Mouse (Mus musculus) kidney, postnatal 36 days (tissue): ENCODE measurements around the gene Mzt1.
"Not testable (repeated sequence)": the region's sequence is repeated elsewhere in the genome, so short reads cannot be mapped to it uniquely, and the experiment has no call there.

ENCODE experiments used
- DNase-seq, 2 experiments: peaks; one replicate each; pipeline ENCODE4 v3.0.0; 2021 to 2022; ENCODE audit warnings: mixed read lengths in 2 of 2

The Mzt1 gene

GRCm38 (mm10) chr14:99046031-99046781 is at the start of gene Mzt1, which contains the start of gene Bora:
Mzt1 (minus strand) TSS chr14:99046134.
Bora (plus strand) TSS chr14:99046222.
- peak; percentile 95 for DNase-seq

GRCm38 (mm10) chr14:99088947-99089346 is 43.0 kb upstream of the Mzt1 start:
- no peak for DNase-seq

GRCm38 (mm10) chr14:99071146-99071545 is 25.2 kb upstream of the Mzt1 start:
- DNase-seq, result no peak

DNA sequence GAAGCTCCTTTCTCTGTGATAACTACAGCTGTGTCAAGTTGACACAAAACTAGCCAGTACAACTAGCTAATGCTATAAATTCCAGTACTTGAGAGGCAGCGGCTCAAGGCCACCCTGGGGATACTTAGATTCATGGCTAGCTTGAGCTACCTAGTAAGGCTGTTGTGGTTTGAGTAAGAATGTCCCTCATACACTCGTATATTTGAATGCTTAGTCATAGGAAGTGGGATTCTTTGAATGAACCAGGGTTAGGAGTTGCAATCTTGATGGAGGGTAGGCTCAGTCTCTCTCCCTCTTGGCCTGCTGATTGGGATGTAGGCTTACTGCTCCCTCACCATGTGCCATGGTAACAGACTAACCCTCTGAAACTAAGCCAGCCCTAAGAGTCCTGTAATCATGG is 17.2 kb upstream of the Mzt1 start:
- DNase-seq, result no peak

- no peak for DNase-seq
Observed at GRCm38 (mm10) chr14:99060616-99061015, 14.7 kb upstream of the Mzt1 start.

- no peak for DNase-seq
Observed at GRCm38 (mm10) chr14:99058959-99059586, 13.1 kb upstream of the Mzt1 start.

GRCm38 (mm10) chr14:99046782-99047181 is 848 bp upstream of the Mzt1 start:
- no peak for DNase-seq

GRCm38 (mm10) chr14:99045378-99046030 is 430 bp downstream of the Mzt1 start:
- DNase-seq, result peak; percentile 4 to 49

DNA sequence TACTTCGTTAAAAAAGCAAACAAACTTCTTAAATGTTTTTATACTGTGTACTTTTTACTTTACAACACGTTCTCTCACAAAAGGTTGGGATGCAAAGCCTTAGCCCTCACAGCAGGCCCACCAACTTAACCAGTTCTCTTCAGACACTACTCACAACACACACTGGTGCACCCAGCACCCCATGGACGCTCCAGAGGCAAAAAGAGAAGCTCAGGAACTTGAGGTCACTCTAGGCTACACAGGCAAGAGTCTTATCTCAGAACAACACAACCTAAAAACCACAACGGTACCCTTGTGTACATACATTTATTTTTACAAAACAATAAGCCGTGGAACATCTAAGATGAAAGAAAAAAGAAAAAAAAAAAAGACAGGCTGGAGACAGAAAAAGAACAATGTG is 1.2 kb downstream of the Mzt1 start:
- no peak for DNase-seq

DNA sequence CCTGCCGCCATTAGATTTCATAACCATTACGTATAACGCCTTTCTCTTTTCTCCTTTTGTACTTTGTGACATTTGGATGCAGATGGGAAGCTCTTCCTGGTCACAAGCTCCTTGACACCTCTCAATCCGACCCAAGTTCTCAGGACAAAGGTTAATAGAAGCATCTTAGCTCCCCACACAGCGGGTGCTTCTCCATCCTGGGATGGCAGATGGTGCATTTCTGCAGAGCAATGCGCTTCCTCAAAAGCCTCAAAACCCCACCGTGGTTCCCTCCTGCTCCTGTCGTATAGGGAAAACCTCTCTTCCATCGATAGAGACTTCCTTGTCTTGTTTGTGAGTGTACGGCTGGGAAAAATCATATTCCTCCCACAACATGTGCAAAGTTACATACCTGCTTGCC is 1.8 kb downstream of the Mzt1 start:
- DNase-seq, result peak in 1 of 2 experiments; percentile 6

GRCm38 (mm10) chr14:99043499-99043898 is 2.4 kb downstream of the Mzt1 start:
- DNase-seq, result no peak

GRCm38 (mm10) chr14:99041416-99041815 is 4.5 kb downstream of the Mzt1 start:
- DNase-seq, result no peak

GRCm38 (mm10) chr14:99039308-99039707 is 6.6 kb downstream of the Mzt1 start:
- not testable (repeated sequence) for DNase-seq

GRCm38 (mm10) chr14:99037703-99038102 is 8.2 kb downstream of the Mzt1 start:
- no peak for DNase-seq

GRCm38 (mm10) chr14:99036039-99036438 is 9.9 kb downstream of the Mzt1 start:
- no peak for DNase-seq

DNA sequence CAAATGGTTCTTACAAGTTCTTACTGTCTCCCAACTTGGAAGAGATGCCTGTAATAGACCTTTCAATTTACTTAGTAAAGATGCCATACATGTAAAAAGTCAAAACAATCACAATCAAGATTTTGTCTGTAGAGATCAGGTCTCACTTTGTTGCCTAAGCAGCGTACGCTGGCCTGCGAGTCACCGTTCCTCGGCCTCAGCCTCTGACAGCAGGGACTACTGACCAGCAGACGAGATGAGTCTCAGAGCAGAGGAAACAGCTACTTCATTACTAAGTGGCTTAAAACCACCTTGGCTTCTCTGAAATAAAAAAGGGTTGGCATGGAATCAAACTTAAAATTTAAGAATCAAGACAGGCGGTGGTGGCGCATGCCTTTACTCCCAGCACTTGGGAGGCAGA is 11.1 kb downstream of the Mzt1 start:
- not testable (repeated sequence) for DNase-seq

DNA sequence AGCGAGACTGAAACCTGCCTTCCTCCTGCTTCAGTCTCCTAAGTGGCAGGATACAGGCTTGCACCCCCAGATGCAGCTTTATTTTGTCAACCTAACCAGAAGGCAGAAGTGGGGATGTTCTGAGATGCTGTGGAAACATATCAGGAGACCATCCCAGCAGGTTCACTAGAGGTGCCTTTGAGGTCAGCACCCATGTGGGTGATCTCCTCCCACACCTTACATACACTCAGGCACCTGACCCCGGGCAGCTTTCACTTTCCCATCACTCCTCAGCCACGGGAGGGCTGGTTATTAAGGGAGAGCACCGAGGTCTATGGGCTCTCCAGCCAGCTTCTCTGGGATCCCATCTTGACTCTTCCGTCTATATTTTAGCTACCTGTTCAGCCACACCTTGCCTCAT is 13.3 kb downstream of the Mzt1 start:
- DNase-seq, result no peak

- DNase-seq, result no peak
Observed at GRCm38 (mm10) chr14:99031337-99031873, 14.5 kb downstream of the Mzt1 start.

DNA sequence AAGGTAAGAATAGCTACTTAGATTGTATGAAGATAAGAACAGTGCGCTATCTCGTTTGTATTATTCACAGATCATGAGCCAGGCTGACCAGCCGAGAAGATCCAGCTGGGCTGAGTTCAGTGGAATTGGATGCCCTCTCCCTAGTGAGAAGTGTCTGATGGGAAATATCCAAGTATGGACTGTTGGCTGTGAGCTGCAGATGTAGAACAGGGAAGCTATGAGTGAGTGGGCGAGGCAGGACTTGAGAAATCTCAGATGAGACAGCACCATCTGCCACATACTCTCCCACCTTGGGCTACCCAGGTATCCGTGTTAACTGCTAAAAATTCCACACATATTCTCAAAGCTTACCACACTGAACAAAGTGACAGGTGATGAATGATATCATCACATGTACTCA is 15.9 kb downstream of the Mzt1 start:
- DNase-seq, result no peak

DNA sequence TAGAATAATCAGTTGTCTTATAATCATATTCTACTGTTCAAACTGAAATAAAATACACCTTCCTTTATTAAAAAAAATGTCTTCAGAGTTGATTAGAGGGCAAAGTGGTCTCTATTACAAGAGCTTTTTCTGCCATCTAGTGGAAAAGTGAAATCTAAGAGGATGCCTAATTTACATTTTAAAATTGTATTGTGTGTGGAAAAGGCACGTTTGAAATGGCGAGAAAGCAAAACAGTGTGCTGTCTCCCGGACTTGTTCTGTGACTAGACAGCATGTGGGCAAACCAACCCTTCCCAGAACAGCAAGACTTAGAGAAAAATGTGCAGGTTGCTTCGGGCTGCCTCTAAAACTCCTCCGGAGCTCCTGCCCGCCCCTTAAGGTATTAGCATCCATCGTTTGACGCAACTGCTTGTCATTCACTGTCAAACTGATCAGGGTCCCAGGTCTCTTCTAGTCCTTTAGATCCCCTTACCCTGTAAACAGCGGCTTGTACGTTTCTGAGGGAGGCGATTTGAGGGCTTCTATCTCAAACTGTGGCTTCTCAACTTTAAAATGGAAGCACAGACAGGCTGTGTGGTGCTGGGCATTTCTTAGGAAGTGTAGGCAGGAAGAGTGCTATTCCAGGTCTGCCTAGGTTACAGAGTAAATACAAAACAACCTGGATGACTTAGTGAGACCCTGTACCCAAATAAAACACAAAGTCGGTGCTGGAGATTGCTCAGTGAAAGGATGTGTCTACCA is 23.4 kb downstream of the Mzt1 start:
- DNase-seq, result no peak

GRCm38 (mm10) chr14:99019136-99019808 is 26.7 kb downstream of the Mzt1 start:
- no peak for DNase-seq

DNA sequence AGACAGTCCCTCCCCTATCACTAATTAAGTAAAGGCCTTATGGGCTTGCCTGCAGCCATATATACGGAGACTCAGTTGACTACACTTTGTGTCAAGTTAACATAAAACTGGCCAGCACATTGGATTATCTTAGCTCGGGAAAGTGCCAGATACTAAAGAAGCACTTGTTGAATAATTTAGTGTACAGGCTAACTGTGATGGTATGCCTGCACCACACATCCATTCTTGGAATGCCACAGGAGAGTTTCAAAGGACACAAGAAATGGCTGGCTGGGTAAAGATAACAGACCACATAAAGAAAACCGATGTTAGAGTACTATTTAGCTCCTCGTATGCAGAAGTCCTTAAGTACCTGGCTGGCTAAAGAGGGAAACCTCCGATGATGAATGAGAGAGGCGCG is 27.2 kb downstream of the Mzt1 start:
- DNase-seq, result no peak
